Mouse (Mus musculus): ENCODE data around the gene Gnl3l.
A peak's percentile ranks its signal among the peaks of the same experiment; 100 is the strongest.

Gnl3l gene

GRCm38 (mm10) chrX:151016938-151017877 lies at the start of gene Gnl3l:
Gene Gnl3l (minus strand): TSS chrX:151017322.
- peak; percentile 77 to 85 for DNase-seq (ENCODE audit: low spot score in 2 of 2)

- no peak for DNase-seq (ENCODE audit: low spot score in 2 of 2)
These were observed 49.0 kb upstream of the Gnl3l start for GRCm38 (mm10) chrX:151066071-151066666.

- no peak for DNase-seq (ENCODE audit: low spot score in 2 of 2)
These were observed 44.6 kb upstream of the Gnl3l start for GRCm38 (mm10) chrX:151061615-151062299.

GRCm38 (mm10) chrX:151059346-151059745 lies 42.2 kb upstream of the Gnl3l start:
- peak in 1 of 2 experiments; percentile 15 for DNase-seq (ENCODE audit: low spot score in 2 of 2)

DNA sequence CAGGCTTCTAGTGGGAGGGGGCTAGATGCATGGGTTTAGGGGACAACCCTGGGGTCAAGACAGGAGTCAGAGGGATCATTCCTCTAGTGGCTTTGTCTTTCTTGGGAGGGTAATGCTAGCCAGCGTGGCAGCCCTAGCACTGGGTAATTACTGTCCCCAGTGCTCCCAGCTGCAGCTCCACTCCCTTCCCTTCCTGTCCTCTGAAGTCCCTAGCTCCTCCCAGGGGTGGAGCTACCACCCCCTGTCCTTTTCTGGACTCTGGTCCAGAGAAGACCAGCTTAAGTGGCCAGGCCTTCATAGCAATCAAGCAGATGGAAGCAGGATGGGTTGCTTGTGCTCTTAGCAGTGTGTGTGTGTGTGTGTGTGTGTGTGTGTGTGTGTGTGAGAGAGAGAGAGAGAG lies 38.4 kb upstream of the Gnl3l start:
- DNase-seq (ENCODE audit: low spot score in 2 of 2), result no peak

- no peak for DNase-seq (ENCODE audit: low spot score in 2 of 2)
These were observed 37.4 kb upstream of the Gnl3l start for GRCm38 (mm10) chrX:151054489-151054888.

GRCm38 (mm10) chrX:151050337-151050736 lies 33.2 kb upstream of the Gnl3l start:
- peak in 1 of 2 experiments; percentile 17 for DNase-seq (ENCODE audit: low spot score in 2 of 2)

DNA sequence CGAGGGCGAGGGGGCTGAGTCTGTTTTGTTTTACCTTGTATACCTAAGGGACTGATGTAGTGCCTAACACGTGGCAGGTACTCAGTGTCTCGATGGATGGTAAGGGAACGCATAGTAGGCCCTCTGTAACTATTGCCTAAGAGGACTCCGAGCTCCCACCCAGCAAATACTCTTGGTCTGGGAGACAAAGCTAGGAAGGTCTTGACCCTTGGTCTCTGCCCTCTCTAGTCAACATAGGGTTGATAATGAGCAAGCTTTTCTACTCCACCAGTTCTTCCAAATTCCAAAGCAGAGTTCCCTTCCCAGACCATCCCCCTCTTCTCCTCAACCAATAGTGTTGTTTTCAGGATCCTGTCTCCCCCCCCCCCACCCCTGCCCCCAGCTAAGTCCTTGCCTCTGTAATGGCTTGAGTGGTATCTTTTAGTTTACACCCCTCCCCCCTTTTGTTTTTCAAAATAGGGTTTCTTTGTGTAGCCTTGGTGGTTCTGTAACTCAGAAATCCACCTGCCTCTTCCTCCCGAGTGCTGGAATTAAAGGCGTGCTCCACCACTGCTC lies 32.6 kb upstream of the Gnl3l start:
- DNase-seq (ENCODE audit: low spot score in 2 of 2), result no peak

DNA sequence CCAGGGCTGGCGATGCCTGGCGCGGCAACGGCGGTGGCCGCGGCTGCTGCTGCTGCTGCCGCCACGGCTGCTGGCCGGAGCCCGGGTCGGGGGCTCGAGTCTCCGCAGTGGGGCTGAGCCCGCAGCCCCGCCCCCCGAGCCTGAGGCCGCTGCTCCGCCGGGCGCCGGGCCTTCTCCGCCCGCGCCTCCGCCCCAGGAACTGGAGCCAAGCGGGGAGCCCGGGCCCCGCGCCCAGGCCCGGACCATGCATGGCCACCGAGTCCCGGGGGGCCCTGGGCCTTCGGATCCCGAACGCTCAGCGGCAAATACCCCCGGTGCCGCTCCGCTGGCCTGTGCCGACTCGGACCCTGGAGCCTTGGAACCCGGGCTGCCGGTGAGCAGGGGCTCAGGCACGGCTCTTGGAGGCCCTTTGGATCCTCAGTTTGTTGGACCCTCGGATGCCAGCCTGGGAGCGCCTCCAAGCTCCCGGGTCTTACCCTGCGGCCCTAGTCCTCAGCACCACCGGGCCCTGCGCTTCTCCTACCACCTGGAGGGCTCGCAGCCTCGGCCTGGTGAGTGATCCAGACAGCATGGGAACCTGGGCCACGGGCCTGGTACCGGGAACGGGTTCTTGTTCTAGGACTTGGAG lies 30.4 kb upstream of the Gnl3l start:
- peak; percentile 9 for DNase-seq (ENCODE audit: low spot score in 2 of 2)

DNA sequence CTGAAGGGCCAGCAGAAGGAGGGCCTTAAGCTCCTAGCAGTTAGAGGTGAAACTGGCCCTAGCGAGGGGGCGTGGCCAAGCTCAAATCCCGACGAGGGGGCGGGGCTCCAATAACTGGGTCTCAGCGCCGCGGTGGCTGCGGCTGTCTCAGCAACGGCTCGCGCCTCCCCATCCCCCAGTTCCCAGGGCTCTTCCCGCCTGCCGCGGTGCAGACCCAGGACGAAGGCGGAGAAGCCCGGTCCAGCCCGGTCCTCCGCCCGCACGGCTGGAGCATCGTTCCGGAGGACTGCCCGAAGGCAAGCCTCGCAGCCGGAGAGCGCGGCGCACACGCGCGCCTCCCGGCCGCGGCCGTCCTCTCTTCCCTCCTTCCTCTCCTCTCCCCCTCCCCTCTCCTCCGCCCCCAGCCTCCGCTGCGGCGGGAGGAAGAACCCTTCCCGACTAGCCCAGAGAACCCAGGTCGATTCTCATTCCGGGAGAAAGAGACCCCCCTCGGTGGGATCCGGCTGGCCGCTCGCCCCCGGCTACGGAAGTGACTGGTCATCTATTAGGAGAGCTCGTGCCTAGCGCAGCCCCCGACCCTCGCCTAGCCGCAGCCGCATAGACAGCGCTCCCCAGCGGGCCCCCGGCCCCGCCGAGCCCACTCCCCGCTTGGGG lies 29.8 kb upstream of the Gnl3l start:
- DNase-seq (ENCODE audit: low spot score in 2 of 2), result peak; percentile 70 to 85

DNA sequence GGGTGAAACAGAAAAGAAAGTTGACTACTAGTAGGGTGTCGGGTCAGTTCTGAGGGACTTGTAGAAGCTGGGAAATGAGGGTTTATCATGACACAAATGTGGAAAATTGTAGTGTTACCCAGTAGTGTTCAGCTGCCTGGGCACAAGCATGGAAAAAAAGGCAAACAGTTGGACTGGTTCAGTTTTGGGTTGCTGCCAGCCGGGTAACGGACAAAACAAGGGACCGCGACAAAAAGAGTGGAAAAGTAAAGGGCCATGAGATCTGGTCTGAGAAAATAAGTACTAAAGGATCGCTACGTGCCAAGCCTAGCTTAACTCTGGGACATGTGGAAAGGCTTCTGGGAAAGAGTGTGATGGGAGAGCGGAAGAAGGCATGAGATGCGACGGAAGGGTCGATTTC lies 29.2 kb upstream of the Gnl3l start:
- DNase-seq (ENCODE audit: low spot score in 2 of 2), result no peak

DNA sequence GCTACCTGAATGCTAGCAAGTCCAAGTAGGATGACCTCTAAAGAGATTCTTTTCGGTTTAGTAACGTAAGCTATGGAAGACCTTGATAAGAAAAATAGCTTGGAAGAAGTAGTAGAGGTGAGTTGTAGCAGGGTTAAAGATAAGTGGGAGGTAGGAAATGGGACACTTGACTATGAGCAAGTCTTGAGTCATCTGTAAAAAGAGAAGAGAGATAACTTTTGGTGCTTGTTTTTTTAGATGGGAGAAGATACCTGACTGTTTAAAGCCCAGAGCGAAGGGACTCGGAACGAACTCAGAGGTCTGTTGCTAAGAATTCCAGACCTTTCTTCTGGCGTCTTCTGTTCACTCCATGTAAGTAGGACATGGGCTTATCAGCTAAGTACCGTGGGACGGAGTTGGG lies 28.7 kb upstream of the Gnl3l start, which contains the start of gene Fgd1:
Gene Fgd1, plus strand, starts transcription at position 301 of the 400 bp plus-strand sequence.
- DNase-seq (ENCODE audit: low spot score in 2 of 2), result no peak

- DNase-seq (ENCODE audit: low spot score in 2 of 2), result no peak
These were observed 24.1 kb upstream of the Gnl3l start for GRCm38 (mm10) chrX:151041223-151041622.

- DNase-seq (ENCODE audit: low spot score in 2 of 2), result no peak
These were observed 14.3 kb upstream of the Gnl3l start for GRCm38 (mm10) chrX:151031400-151031799.

DNA sequence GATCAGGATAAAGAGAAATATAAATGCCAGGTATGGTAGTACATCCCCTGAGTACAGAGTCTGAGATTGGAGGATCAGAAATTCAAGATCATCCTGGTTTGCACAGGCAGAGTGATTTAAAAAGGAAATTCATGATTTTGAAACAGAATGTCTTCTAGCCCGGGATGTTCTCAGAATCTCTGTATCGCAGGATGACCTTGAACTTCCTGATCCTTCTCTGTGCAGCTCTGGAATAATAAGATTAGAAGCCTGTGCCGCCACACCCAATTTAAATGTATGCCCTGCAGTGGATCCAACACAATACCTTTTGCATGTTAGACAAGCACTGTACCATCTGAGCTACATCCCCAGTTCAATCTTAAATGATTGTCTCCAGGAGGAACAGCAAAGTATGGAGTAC lies 1.7 kb upstream of the Gnl3l start:
- no peak for DNase-seq (ENCODE audit: low spot score in 2 of 2)

GRCm38 (mm10) chrX:151017897-151018296 lies 775 bp upstream of the Gnl3l start:
- DNase-seq (ENCODE audit: low spot score in 2 of 2), result no peak

- no peak for DNase-seq (ENCODE audit: low spot score in 2 of 2)
These were observed 20.3 kb downstream of the Gnl3l start for GRCm38 (mm10) chrX:150996775-150997174.

- no peak for DNase-seq (ENCODE audit: low spot score in 2 of 2)
These were observed 35.5 kb downstream of the Gnl3l start for GRCm38 (mm10) chrX:150981621-150982020.

DNA sequence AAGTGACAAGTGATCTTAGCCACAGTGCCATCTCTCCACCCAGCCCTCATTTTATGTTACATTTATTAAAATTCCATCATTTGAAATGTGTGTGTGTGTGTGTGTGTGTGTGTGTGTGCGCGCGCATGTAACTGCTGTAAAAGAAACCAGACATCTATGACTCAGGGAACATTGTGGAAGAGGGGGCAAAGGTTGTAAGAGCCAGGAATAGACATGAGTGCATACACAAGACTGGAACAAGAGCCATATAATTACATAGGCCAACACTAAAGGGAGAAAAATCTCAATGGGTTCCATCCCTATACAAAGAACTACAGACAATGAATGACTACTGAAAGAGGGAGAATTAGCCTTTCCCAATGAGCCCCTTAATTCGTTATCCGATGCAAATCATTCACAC lies 41.7 kb downstream of the Gnl3l start:
- DNase-seq (ENCODE audit: low spot score in 2 of 2), result no peak

DNA sequence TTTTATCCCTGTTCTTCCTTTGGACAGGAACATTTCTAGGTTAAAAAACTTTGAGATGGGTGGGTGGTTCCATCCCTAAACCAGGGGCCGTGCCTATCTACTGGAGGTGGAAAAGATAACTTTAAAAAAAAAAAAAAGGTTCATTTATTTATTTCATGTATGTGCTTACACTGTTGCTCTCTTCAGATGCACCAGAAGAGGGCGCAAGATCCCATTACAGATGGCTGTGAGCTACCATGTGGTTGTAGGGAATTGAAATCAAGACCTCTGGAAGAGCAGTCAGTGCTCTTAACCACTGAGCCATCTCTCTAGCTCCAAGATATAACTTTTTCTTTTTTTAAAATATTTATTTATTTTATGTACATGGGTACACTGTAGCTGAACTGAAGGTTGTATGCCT lies 54.1 kb downstream of the Gnl3l start:
- DNase-seq (ENCODE audit: low spot score in 2 of 2), result no peak

DNA sequence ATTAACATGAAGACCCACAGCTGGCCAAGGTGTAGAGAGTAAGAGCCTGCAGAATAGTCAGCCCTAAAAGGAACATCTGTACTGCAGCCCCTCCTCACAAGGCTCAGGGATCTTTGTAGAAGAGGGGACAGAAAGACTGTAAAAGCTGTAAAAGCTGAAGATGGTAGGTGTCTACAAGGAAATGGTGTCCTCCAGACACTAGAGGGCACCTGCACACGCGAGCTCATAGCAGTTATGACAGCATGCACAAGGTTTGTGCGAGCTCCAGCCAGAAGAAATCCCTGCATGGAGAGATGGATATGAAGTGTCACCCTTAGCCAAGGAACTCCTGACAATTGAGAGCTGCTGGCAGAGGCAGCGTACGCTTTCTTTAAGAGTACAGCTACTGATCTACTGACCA lies 56.4 kb downstream of the Gnl3l start:
- no peak for DNase-seq (ENCODE audit: low spot score in 2 of 2)
